23 mouse cellular contexts compared by ENCODE assay signal in genomic region chr10:79542171-79542570, GRCm38 (mm10). TPM values are rescaled to one million over a fixed set of nuclear protein-coding genes. Genes with fewer than 3 reads are reported as not detected.
DNase-seq lines count a peak whose midpoint lies in the region; ATAC-seq lines count a peak whose summit lies in the region.
"Had no signal": no experiment of that assay in that cellular context is flagged by ENCODE, and none has a peak within 500 bp of the region (broad histone marks: within the 10 kb centered on the region; RNA-seq: fewer than 3 reads in every experiment).

No protein-coding gene starts in this region.

- no peak overlapping the region for H3K4me2 ChIP-seq in forebrain, embryonic 14.5 days (ENCODE audit: low read length)
- H3K4me2 ChIP-seq in intestine, embryonic 14.5 days (ENCODE audit: low read length), result no peak overlapping the region
- H3K4me2 ChIP-seq in intestine, embryonic 15.5 days (replicated peaks), result no peak overlapping the region
- H3K4me2 ChIP-seq in limb, embryonic 11.5 days (ENCODE audit: low read depth, severe bottlenecking), result no peak overlapping the region
- H3K4me2 ChIP-seq: limb, embryonic 12.5 days; lung, embryonic 15.5 days; midbrain, embryonic 13.5 days had no signal

- peaks cover 100% of the 10 kb centered on the region for H3K36me3 ChIP-seq in forebrain, embryonic 10.5 days (replicated peaks)
- peaks cover 85% of the 10 kb centered on the region for H3K36me3 ChIP-seq in forebrain, embryonic 14.5 days (ENCODE audit: control insufficient read depth, insufficient read depth, low read length)
- H3K36me3 ChIP-seq in intestine, embryonic 14.5 days (ENCODE audit: control insufficient read depth, insufficient read depth, low read length), result peaks cover 95% of the 10 kb centered on the region
- peaks cover 62% of the 10 kb centered on the region for H3K36me3 ChIP-seq in intestine, embryonic 15.5 days
- peaks cover 32% of the 10 kb centered on the region for H3K36me3 ChIP-seq in limb, embryonic 11.5 days (ENCODE audit: control insufficient read depth, insufficient read depth, low read length)
- H3K36me3 ChIP-seq in limb, embryonic 10.5 days, result peaks cover 95% of the 10 kb centered on the region

- DNase-seq in forebrain, embryonic 10.5 days (ENCODE audit: extremely low spot score, low spot score), result peak; percentile 7
- no peak for DNase-seq in forebrain, embryonic 14.5 days (ENCODE audit: low spot score)
- DNase-seq in intestine, embryonic 14.5 days (ENCODE audit: low spot score), result peak; percentile 45
- DNase-seq in limb, embryonic 11.5 days (ENCODE audit: low spot score), result peak; percentile 18
- no peak for DNase-seq in limb, embryonic 10.5 days (ENCODE audit: low spot score)
- DNase-seq in thymus, postnatal 36 days, result peak; percentile 0 to 2
- no peak for DNase-seq in thymus, adult 18-20 months
- DNase-seq: cerebellum, adult 8-10 months; cerebellum, postnatal 36 days; embryo, embryonic 11 days; forebrain, postnatal 0 days; gastrocnemius, postnatal 25 days; lung, postnatal 36 days; thymus, postnatal 4 days had no signal

- ATAC-seq in forebrain, embryonic 14.5 days, result no peak
- no peak for ATAC-seq in intestine, embryonic 14.5 days (replicated peaks; ENCODE audit: low FRiP score, low TSS enrichment, low read depth)
- ATAC-seq in intestine, embryonic 15.5 days, result no peak
- no peak for ATAC-seq in limb, embryonic 11.5 days (ENCODE audit: insufficient number of reproducible peaks, low FRiP score, low TSS enrichment, low read depth)
- ATAC-seq: forebrain, postnatal 0 days; hindbrain, postnatal 0 days; midbrain, embryonic 13.5 days had no signal

- no peaks in the 10 kb centered on the region for H3K27me3 ChIP-seq in forebrain, embryonic 10.5 days (ENCODE audit: poor library complexity, severe bottlenecking)
- H3K27me3 ChIP-seq in forebrain, embryonic 14.5 days (replicated peaks; ENCODE audit: control insufficient read depth, insufficient read depth, low read length), result no peaks in the 10 kb centered on the region
- H3K27me3 ChIP-seq in intestine, embryonic 14.5 days (replicated peaks; ENCODE audit: control insufficient read depth, insufficient read depth, low read length), result no peaks in the 10 kb centered on the region
- no peaks in the 10 kb centered on the region for H3K27me3 ChIP-seq in intestine, embryonic 15.5 days (replicated peaks)
- no peaks in the 10 kb centered on the region for H3K27me3 ChIP-seq in limb, embryonic 11.5 days (ENCODE audit: control insufficient read depth, insufficient read depth, low read length)
- H3K27me3 ChIP-seq in limb, embryonic 10.5 days (ENCODE audit: low read depth, poor library complexity, severe bottlenecking), result no peaks in the 10 kb centered on the region
- H3K27me3 ChIP-seq: limb, embryonic 12.5 days; lung, embryonic 15.5 days; midbrain, embryonic 13.5 days had no signal

- no peaks in the 10 kb centered on the region for H3K4me1 ChIP-seq in forebrain, embryonic 10.5 days
- no peaks in the 10 kb centered on the region for H3K4me1 ChIP-seq in forebrain, embryonic 14.5 days (ENCODE audit: control insufficient read depth, insufficient read depth, low read length)
- no peaks in the 10 kb centered on the region for H3K4me1 ChIP-seq in intestine, embryonic 14.5 days (replicated peaks; ENCODE audit: control insufficient read depth, insufficient read depth, low read length)
- 0 out of 2 replicates have a peak, but pooled peaks cover 2% of the 10 kb centered on the region for H3K4me1 ChIP-seq in intestine, embryonic 15.5 days (replicated peaks)
- H3K4me1 ChIP-seq in limb, embryonic 11.5 days (ENCODE audit: control insufficient read depth, insufficient read depth, low read length), result no peaks in the 10 kb centered on the region
- 0 out of 2 replicates have a peak, but pooled peaks cover 1% of the 10 kb centered on the region for H3K4me1 ChIP-seq in limb, embryonic 10.5 days
- H3K4me1 ChIP-seq: limb, embryonic 12.5 days; lung, embryonic 15.5 days; midbrain, embryonic 13.5 days had no signal

- 93% methylated on average over 11 of the region's 11 CpGs for WGBS in forebrain, embryonic 10.5 days
- 94% methylated on average over 11 of the region's 11 CpGs for WGBS in forebrain, embryonic 14.5 days
- 94% methylated on average over 11 of the region's 11 CpGs for WGBS in intestine, embryonic 14.5 days
- WGBS in intestine, embryonic 15.5 days, result 98% methylated on average over 11 of the region's 11 CpGs
- WGBS in limb, embryonic 11.5 days, result 94% methylated on average over 11 of the region's 11 CpGs
- 95% methylated on average over 11 of the region's 11 CpGs for WGBS in limb, embryonic 10.5 days

- no peak overlapping the region for H3K9ac ChIP-seq in forebrain, embryonic 14.5 days (ENCODE audit: low read length)
- H3K9ac ChIP-seq in intestine, embryonic 14.5 days (ENCODE audit: low read length), result no peak overlapping the region
- no peak overlapping the region for H3K9ac ChIP-seq in intestine, embryonic 15.5 days
- H3K9ac ChIP-seq in limb, embryonic 11.5 days (ENCODE audit: low read length), result no peak overlapping the region
- H3K9ac ChIP-seq: forebrain, postnatal 0 days; limb, embryonic 12.5 days; liver, embryonic 14.5 days; lung, embryonic 15.5 days; midbrain, embryonic 13.5 days had no signal

- H3K4me3 ChIP-seq in forebrain, embryonic 10.5 days, result no peak overlapping the region
- H3K4me3 ChIP-seq in forebrain, embryonic 14.5 days (ENCODE audit: low read depth, low read length), result no peak overlapping the region
- H3K4me3 ChIP-seq in intestine, embryonic 14.5 days (ENCODE audit: low read depth, low read length), result no peak overlapping the region
- no peak overlapping the region for H3K4me3 ChIP-seq in intestine, embryonic 15.5 days (replicated peaks)
- H3K4me3 ChIP-seq in limb, embryonic 11.5 days (ENCODE audit: low read depth, low read length), result no peak overlapping the region
- no peak overlapping the region for H3K4me3 ChIP-seq in limb, embryonic 10.5 days
- H3K4me3 ChIP-seq: limb, embryonic 12.5 days; lung, embryonic 15.5 days; megakaryocyte, embryonic 14.5 days; midbrain, embryonic 13.5 days had no signal

- H3K9me3 ChIP-seq in forebrain, embryonic 10.5 days, result no peaks in the 10 kb centered on the region
- no peaks in the 10 kb centered on the region for H3K9me3 ChIP-seq in forebrain, embryonic 14.5 days (replicated peaks; ENCODE audit: control insufficient read depth, low read length)
- H3K9me3 ChIP-seq in intestine, embryonic 14.5 days (ENCODE audit: control insufficient read depth, low read length), result no peaks in the 10 kb centered on the region
- H3K9me3 ChIP-seq in intestine, embryonic 15.5 days, result no peaks in the 10 kb centered on the region
- no peaks in the 10 kb centered on the region for H3K9me3 ChIP-seq in limb, embryonic 11.5 days (ENCODE audit: control insufficient read depth, low read length)
- no peaks in the 10 kb centered on the region for H3K9me3 ChIP-seq in limb, embryonic 10.5 days (replicated peaks)
- H3K9me3 ChIP-seq: limb, embryonic 12.5 days; lung, embryonic 15.5 days; megakaryocyte, embryonic 14.5 days; midbrain, embryonic 13.5 days had no signal

- no peak overlapping the region for H3K27ac ChIP-seq in forebrain, embryonic 10.5 days
- H3K27ac ChIP-seq in forebrain, embryonic 14.5 days (ENCODE audit: low read depth, low read length), result no peak overlapping the region
- H3K27ac ChIP-seq in intestine, embryonic 14.5 days (ENCODE audit: low read depth), result no peak overlapping the region
- H3K27ac ChIP-seq in intestine, embryonic 15.5 days, result no peak overlapping the region
- no peak overlapping the region for H3K27ac ChIP-seq in limb, embryonic 11.5 days (replicated peaks; ENCODE audit: low read depth, low read length)
- no peak overlapping the region for H3K27ac ChIP-seq in limb, embryonic 10.5 days
- H3K27ac ChIP-seq: hindbrain, postnatal 0 days; limb, embryonic 12.5 days; liver, embryonic 14.5 days; lung, embryonic 15.5 days; midbrain, embryonic 13.5 days had no signal

RNA-seq across cellular contexts. Expression of gene Plpp2, which starts 8.6 kb away (rescaled TPM):
- 26.0 and 28.8 TPM in 2 replicates for polyA plus RNA-seq in forebrain, embryonic 10.5 days (2016; fragmentation: Nextera tagmentation; extraction: Ambion mirVana)
- polyA plus RNA-seq in forebrain, embryonic 14.5 days (2014; fragmentation: Nextera tagmentation; extraction: Ambion mirVana), result 9.4 and 12.5 TPM in 2 replicates
- polyA plus RNA-seq in intestine, embryonic 14.5 days (2014; fragmentation: Nextera tagmentation; extraction: Ambion mirVana), result 91.9 and 92.2 TPM in 2 replicates
- 106 and 121 TPM in 2 replicates for polyA plus RNA-seq in intestine, embryonic 15.5 days (2015; fragmentation: Nextera tagmentation; extraction: Ambion mirVana)
- 20.3 and 21.8 TPM in 2 replicates for polyA plus RNA-seq in limb, embryonic 11.5 days (2014; fragmentation: Nextera tagmentation; extraction: Ambion mirVana)
- polyA plus RNA-seq in limb, embryonic 10.5 days (2016; fragmentation: Nextera tagmentation; extraction: Ambion mirVana), result 26.6 and 29.3 TPM in 2 replicates

RNA-seq across cellular contexts. Expression of gene Mier2, which starts 12.8 kb away (rescaled TPM):
- 65.0 and 73.5 TPM in 2 replicates for polyA plus RNA-seq in forebrain, embryonic 10.5 days (2016; fragmentation: Nextera tagmentation; extraction: Ambion mirVana)
- polyA plus RNA-seq in forebrain, embryonic 14.5 days (2014; fragmentation: Nextera tagmentation; extraction: Ambion mirVana), result 35.3 and 43.7 TPM in 2 replicates
- polyA plus RNA-seq in intestine, embryonic 14.5 days (2014; fragmentation: Nextera tagmentation; extraction: Ambion mirVana), result 47.9 and 48.0 TPM in 2 replicates
- polyA plus RNA-seq in intestine, embryonic 15.5 days (2015; fragmentation: Nextera tagmentation; extraction: Ambion mirVana), result 40.5 and 44.3 TPM in 2 replicates
- polyA plus RNA-seq in limb, embryonic 11.5 days (2014; fragmentation: Nextera tagmentation; extraction: Ambion mirVana), result 54.2 and 56.2 TPM in 2 replicates
- polyA plus RNA-seq in limb, embryonic 10.5 days (2016; fragmentation: Nextera tagmentation; extraction: Ambion mirVana), result 71.3 and 79.8 TPM in 2 replicates

RNA-seq across cellular contexts. Expression of gene Theg, which starts 45.0 kb away (rescaled TPM):
- not detected in 2 replicates for polyA plus RNA-seq in forebrain, embryonic 10.5 days (2016; fragmentation: Nextera tagmentation; extraction: Ambion mirVana)
- polyA plus RNA-seq in forebrain, embryonic 14.5 days (2014; fragmentation: Nextera tagmentation; extraction: Ambion mirVana), result not detected in 2 replicates
- not detected in 2 replicates for polyA plus RNA-seq in intestine, embryonic 14.5 days (2014; fragmentation: Nextera tagmentation; extraction: Ambion mirVana)
- not detected in 2 replicates for polyA plus RNA-seq in intestine, embryonic 15.5 days (2015; fragmentation: Nextera tagmentation; extraction: Ambion mirVana)
- not detected in 2 replicates for polyA plus RNA-seq in limb, embryonic 11.5 days (2014; fragmentation: Nextera tagmentation; extraction: Ambion mirVana)
- not detected in 2 replicates for polyA plus RNA-seq in limb, embryonic 10.5 days (2016; fragmentation: Nextera tagmentation; extraction: Ambion mirVana)
- polyA plus RNA-seq: embryonic facial prominence, embryonic 14.5 days; forebrain, postnatal 0 days; heart, embryonic 16.5 days; hindbrain, postnatal 0 days; limb, embryonic 12.5 days; liver, embryonic 14.5 days; lung, embryonic 15.5 days; midbrain, embryonic 13.5 days had no signal

Comparison
In these comparisons a context has a peak if more than half of its experiments do, and no peak if none do; other contexts are left out.
1. DNase-seq: peak in forebrain, embryonic 10.5 days (single experiment), intestine, embryonic 14.5 days (single experiment), limb, embryonic 11.5 days (single experiment) and thymus, postnatal 36 days (2 of 2); none in forebrain, embryonic 14.5 days (single experiment), limb, embryonic 10.5 days (single experiment) and thymus, adult 18-20 months (0 of 2).